Mouse (Mus musculus): ENCODE results near the gene Olfr987.
"Not testable (repeated sequence)": the region's sequence is repeated elsewhere in the genome, so short reads cannot be mapped to it uniquely, and the experiment has no call there.

Olfr987 gene

DNA sequence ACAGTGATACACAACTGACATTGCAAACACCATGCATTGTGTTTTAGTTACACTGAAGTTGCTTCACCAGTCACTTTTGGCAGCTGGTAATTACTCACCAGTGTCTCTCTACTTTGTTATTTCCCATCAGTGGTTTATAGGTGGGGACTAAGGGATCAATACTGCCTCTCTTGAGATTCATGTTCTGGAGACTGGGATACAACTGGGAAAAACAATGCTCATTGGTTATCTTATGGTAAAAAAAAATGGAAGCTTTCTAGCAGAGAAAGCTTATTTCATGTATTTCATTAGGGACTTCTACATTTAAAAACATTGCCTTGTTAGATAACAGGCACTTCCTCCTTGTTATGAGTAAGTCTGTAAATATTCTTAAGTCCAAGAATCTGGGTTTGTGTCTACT lies at the start of gene Olfr987:
Gene Olfr987, minus strand, starts transcription at position 101 of the 400 bp plus-strand sequence.
- not testable (repeated sequence) for DNase-seq (ENCODE audit: low read depth, low spot score)

GRCm38 (mm10) chr2:85363127-85363526 lies 24.0 kb upstream of the Olfr987 start, which contains the start of gene Olfr988:
Gene Olfr988 (minus strand): TSS chr2:85363227.
- DNase-seq (ENCODE audit: low read depth, low spot score) = not testable (repeated sequence)

- DNase-seq (ENCODE audit: low read depth, low spot score) = no peak
Measured at GRCm38 (mm10) chr2:85339972-85340371, 857 bp upstream of the Olfr987 start.

- DNase-seq (ENCODE audit: low read depth, low spot score) = no peak
Measured at GRCm38 (mm10) chr2:85319106-85319505, 20.0 kb downstream of the Olfr987 start.

- DNase-seq (ENCODE audit: low read depth, low spot score) = no peak
Measured at GRCm38 (mm10) chr2:85285406-85285805, 53.7 kb downstream of the Olfr987 start.

- DNase-seq (ENCODE audit: low read depth, low spot score) = no peak
Measured at GRCm38 (mm10) chr2:85284626-85285025, 54.5 kb downstream of the Olfr987 start.

- DNase-seq (ENCODE audit: low read depth, low spot score) = no peak
Measured at GRCm38 (mm10) chr2:85283631-85284466, 55.3 kb downstream of the Olfr987 start.

DNA sequence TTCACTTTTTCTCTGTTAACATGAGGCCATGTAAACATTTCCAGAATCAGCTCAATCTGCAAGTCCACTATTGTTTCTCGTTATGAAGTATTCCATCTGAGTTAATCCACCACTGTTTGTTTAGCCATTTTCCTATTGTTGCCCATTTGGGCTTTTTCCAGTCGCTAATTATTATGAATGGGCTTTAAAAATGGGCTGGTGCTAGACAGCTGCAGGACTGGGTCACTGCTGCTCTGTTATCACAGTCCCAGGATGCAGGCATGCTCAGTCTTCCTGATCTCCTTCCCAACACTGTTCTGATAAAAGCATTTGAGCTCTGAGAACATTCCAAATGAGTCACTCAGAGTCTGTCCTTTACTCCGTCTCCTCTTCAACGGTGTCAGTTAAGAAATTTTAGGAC lies 58.1 kb downstream of the Olfr987 start:
- no peak for DNase-seq (ENCODE audit: low read depth, low spot score)
